12 mouse cellular contexts compared by ENCODE assay signal in genomic region chr16:57336770-57337423, GRCm38 (mm10). TPM values are rescaled to one million over a fixed set of nuclear protein-coding genes. Genes with fewer than 3 reads are reported as not detected.
DNase-seq lines count a peak whose midpoint lies in the region; ATAC-seq and TF ChIP-seq lines count a peak whose summit lies in the region.
"Had no signal": no experiment of that assay in that cellular context is flagged by ENCODE, and none has a peak within 500 bp of the region (broad histone marks: within the 10 kb centered on the region; RNA-seq: fewer than 3 reads in every experiment).

No protein-coding gene starts in this region.

- intact Hi-C loops in left cerebral cortex, postnatal 25 days (cut with DNase I), result no loop called here

- peak overlapping the region; percentile 44; the same call in 1 of the 2 replicates for H3K27ac ChIP-seq in limb, embryonic 13.5 days
- no peak overlapping the region for H3K27ac ChIP-seq in limb, embryonic 10.5 days
- H3K27ac ChIP-seq in intestine, postnatal 0 days (ENCODE audit: low read depth, low read length), result no peak overlapping the region
- H3K27ac ChIP-seq: embryonic facial prominence, embryonic 15.5 days; heart, embryonic 13.5 days; liver, embryonic 14.5 days; stomach, postnatal 0 days had no signal

- H3K4me3 ChIP-seq in limb, embryonic 13.5 days, result no peak overlapping the region
- no peak overlapping the region for H3K4me3 ChIP-seq in limb, embryonic 10.5 days
- no peak overlapping the region for H3K4me3 ChIP-seq in intestine, postnatal 0 days (ENCODE audit: low read depth, low read length)
- H3K4me3 ChIP-seq: embryonic facial prominence, embryonic 15.5 days; heart, embryonic 13.5 days had no signal

- no peaks in the 10 kb centered on the region for H3K9me3 ChIP-seq in limb, embryonic 13.5 days
- no peaks in the 10 kb centered on the region for H3K9me3 ChIP-seq in limb, embryonic 10.5 days (replicated peaks)
- H3K9me3 ChIP-seq in intestine, postnatal 0 days (ENCODE audit: control insufficient read depth), result no peaks in the 10 kb centered on the region
- H3K9me3 ChIP-seq: embryonic facial prominence, embryonic 15.5 days; heart, embryonic 13.5 days had no signal

- 43% methylated on average over 11 of the region's 11 CpGs for WGBS in limb, embryonic 13.5 days
- WGBS in limb, embryonic 10.5 days, result 82% methylated on average over 11 of the region's 11 CpGs
- 38% methylated on average over 11 of the region's 11 CpGs for WGBS in intestine, postnatal 0 days

- DNase-seq in limb, embryonic 10.5 days (ENCODE audit: low spot score), result no peak
- peak; percentile 45 for DNase-seq in T-cell, adult 2 months (ENCODE audit: low spot score)
- no peak for DNase-seq in left cerebral cortex, postnatal 25 days (ENCODE audit: low spot score in 2 of 2)
- DNase-seq in urinary bladder, adult 2 months (ENCODE audit: low spot score), result no peak
- DNase-seq in right cerebral cortex, postnatal 14 days, result no peak

- ATAC-seq in limb, embryonic 13.5 days (ENCODE audit: low FRiP score, low read depth), result no peak
- no peak for ATAC-seq in intestine, postnatal 0 days
- peak; percentile 76 for ATAC-seq in neutrophil, adult 5-6 weeks (ENCODE audit: extremely low read depth, insufficient number of reproducible peaks, low FRiP score, poor library complexity, severe bottlenecking)

- no peaks in the 10 kb centered on the region for H3K36me3 ChIP-seq in limb, embryonic 13.5 days
- H3K36me3 ChIP-seq in limb, embryonic 10.5 days, result no peaks in the 10 kb centered on the region
- no peaks in the 10 kb centered on the region for H3K36me3 ChIP-seq in intestine, postnatal 0 days (ENCODE audit: control insufficient read depth, insufficient read depth)
- H3K36me3 ChIP-seq: embryonic facial prominence, embryonic 15.5 days; heart, embryonic 13.5 days had no signal

- peak overlapping the region; percentile 44 for H3K4me2 ChIP-seq in limb, embryonic 13.5 days (replicated peaks)
- peak overlapping the region; percentile 43 for H3K4me2 ChIP-seq in intestine, postnatal 0 days (replicated peaks; ENCODE audit: low read depth)
- H3K4me2 ChIP-seq: embryonic facial prominence, embryonic 15.5 days; heart, embryonic 13.5 days had no signal

- TF ChIP-seq CTCF in intestine, postnatal 0 days (IDR thresholded peaks at IDR 0.05; ENCODE audit: low read depth), result no peak

- no peaks in the 10 kb centered on the region for H3K27me3 ChIP-seq in limb, embryonic 13.5 days
- no peaks in the 10 kb centered on the region for H3K27me3 ChIP-seq in limb, embryonic 10.5 days (ENCODE audit: low read depth, poor library complexity, severe bottlenecking)
- no peaks in the 10 kb centered on the region for H3K27me3 ChIP-seq in intestine, postnatal 0 days (replicated peaks; ENCODE audit: control insufficient read depth, insufficient read depth, low read length)
- H3K27me3 ChIP-seq: embryonic facial prominence, embryonic 15.5 days; heart, embryonic 13.5 days had no signal

- peaks cover 52% of the 10 kb centered on the region for H3K4me1 ChIP-seq in limb, embryonic 13.5 days
- peaks cover 30% of the 10 kb centered on the region for H3K4me1 ChIP-seq in limb, embryonic 10.5 days
- no peaks in the 10 kb centered on the region for H3K4me1 ChIP-seq in intestine, postnatal 0 days (replicated peaks; ENCODE audit: control insufficient read depth, insufficient read depth, low read length)

- no peak overlapping the region for H3K9ac ChIP-seq in limb, embryonic 13.5 days
- no peak overlapping the region for H3K9ac ChIP-seq in intestine, postnatal 0 days (ENCODE audit: low read depth, low read length)
- H3K9ac ChIP-seq: embryonic facial prominence, embryonic 15.5 days; heart, embryonic 13.5 days; liver, embryonic 14.5 days had no signal

RNA-seq across cellular contexts. Expression of gene Filip1l, which starts 16.0 kb away (rescaled TPM):
- 31.5 and 37.3 TPM in 2 replicates for polyA plus RNA-seq in limb, embryonic 13.5 days (2015; fragmentation: Nextera tagmentation; extraction: Ambion mirVana)
- 10.7 and 14.4 TPM in 2 replicates for polyA plus RNA-seq in limb, embryonic 10.5 days (2016; fragmentation: Nextera tagmentation; extraction: Ambion mirVana)
- 32.1 and 35.4 TPM in 2 replicates for polyA plus RNA-seq in intestine, postnatal 0 days (2015; fragmentation: Nextera tagmentation; extraction: Ambion mirVana)
- total RNA-seq in neutrophil, adult 5-6 weeks (2017), result 192 and 206 TPM in 2 replicates
- 1 to 10 TPM; 3.0 to 3.5 TPM for total RNA-seq in left cerebral cortex, postnatal 25 days (2021)
- polyA plus RNA-seq in urinary bladder, adult 2 months (2012; rRNA removed), result 57.1 and 66.5 TPM in 2 replicates

RNA-seq across cellular contexts. Expression of gene Tmem30c, which starts 44.2 kb away (rescaled TPM):
- polyA plus RNA-seq in limb, embryonic 13.5 days (2015; fragmentation: Nextera tagmentation; extraction: Ambion mirVana), result 0.11 and 0.17 TPM in 2 replicates
- 0.10 and 0.19 TPM in 2 replicates for polyA plus RNA-seq in limb, embryonic 10.5 days (2016; fragmentation: Nextera tagmentation; extraction: Ambion mirVana)
- polyA plus RNA-seq in intestine, postnatal 0 days (2015; fragmentation: Nextera tagmentation; extraction: Ambion mirVana), result not detected in 2 replicates
- 0.37 TPM in 1 of 2 replicates, not detected in the other for total RNA-seq in neutrophil, adult 5-6 weeks (2017)
- total RNA-seq in left cerebral cortex, postnatal 25 days (2021), result under 1 TPM; 0.18 to 0.53 TPM
- 0.07 TPM in 1 of 2 replicates, not detected in the other for polyA plus RNA-seq in urinary bladder, adult 2 months (2012; rRNA removed)
- polyA plus RNA-seq: heart, embryonic 13.5 days; liver, embryonic 14.5 days; stomach, postnatal 0 days had no signal
